Mouse (Mus musculus): ENCODE measurements around the gene Gm6803.
"Not testable (repeated sequence)": the region's sequence is repeated elsewhere in the genome, so short reads cannot be mapped to it uniquely, and the experiment has no call there.

Gm6803 gene

GRCm38 (mm10) chr12:88018671-88019070, at the start of gene Gm6803:
TSS of gene Gm6803 (minus strand) at chr12:88018771.
- not testable (repeated sequence) for ATAC-seq (ENCODE audit: insufficient number of reproducible peaks, low FRiP score, low TSS enrichment)

- ATAC-seq (ENCODE audit: insufficient number of reproducible peaks, low FRiP score, low TSS enrichment): not testable (repeated sequence)
Observed at GRCm38 (mm10) chr12:88045226-88045625, 26.7 kb upstream of the Gm6803 start.

GRCm38 (mm10) chr12:88039703-88040102, 21.1 kb upstream of the Gm6803 start:
- not testable (repeated sequence) for ATAC-seq (ENCODE audit: insufficient number of reproducible peaks, low FRiP score, low TSS enrichment)

GRCm38 (mm10) chr12:88039062-88039461, 20.5 kb upstream of the Gm6803 start:
- not testable (repeated sequence) for ATAC-seq (ENCODE audit: insufficient number of reproducible peaks, low FRiP score, low TSS enrichment)

GRCm38 (mm10) chr12:88032250-88032649, 13.7 kb upstream of the Gm6803 start:
- ATAC-seq (ENCODE audit: insufficient number of reproducible peaks, low FRiP score, low TSS enrichment): not testable (repeated sequence)

GRCm38 (mm10) chr12:88026704-88027103, 8.1 kb upstream of the Gm6803 start, which contains the start of gene Gm2056:
TSS of gene Gm2056 (plus strand) at chr12:88027004.
- ATAC-seq (ENCODE audit: insufficient number of reproducible peaks, low FRiP score, low TSS enrichment): not testable (repeated sequence)

- not testable (repeated sequence) for ATAC-seq (ENCODE audit: insufficient number of reproducible peaks, low FRiP score, low TSS enrichment)
Observed at GRCm38 (mm10) chr12:88011548-88011947, 7.0 kb downstream of the Gm6803 start, which contains the start of gene Gm2075. TSS of gene Gm2075 (plus strand) at chr12:88011848.

GRCm38 (mm10) chr12:88004118-88004517, 14.5 kb downstream of the Gm6803 start:
- not testable (repeated sequence) for ATAC-seq (ENCODE audit: insufficient number of reproducible peaks, low FRiP score, low TSS enrichment)

GRCm38 (mm10) chr12:87984000-87984399, 34.6 kb downstream of the Gm6803 start:
- not testable (repeated sequence) for ATAC-seq (ENCODE audit: insufficient number of reproducible peaks, low FRiP score, low TSS enrichment)
